Mouse (Mus musculus) CH12.LX (cell line): ENCODE measurements at regions not wholly inside any gene's neighbourhood (a gene's known extent, or its start where the extent isn't known, plus 50 kb on each side); places are given as distances from the start of the nearest gene placed in this dataset.
A peak's percentile ranks its signal among the peaks of the same experiment; 100 is the strongest.

Source experiments
- DNase-seq: peaks from one replicate; pipeline ENCODE4 v3.0.0-alpha.2; 2013; ENCODE audit errors: extremely low read depth
- H3K27ac ChIP-seq: 2 replicates; pipeline ENCODE4 v1.5.1; 2012; ENCODE audit warnings: low read depth, mild to moderate bottlenecking, control low read depth, moderate library complexity; ENCODE audit not compliant: insufficient read depth
- H3K27me3 ChIP-seq: replicated peaks from 2 replicates; pipeline ENCODE3; 2012; ENCODE audit warnings: inconsistent platforms
- H3K36me3 ChIP-seq, 2 experiments: replicated peaks in 1 of 2; 2 replicates each; pipeline versions ENCODE3 to v1.6.1; 2012; ENCODE audit warnings: inconsistent platforms in 1 of 2, low read length in 1 of 2, mild to moderate bottlenecking in 1 of 2, mixed read lengths in 1 of 2, moderate library complexity in 1 of 2; ENCODE audit not compliant: control insufficient read depth in 1 of 2, insufficient read depth in 1 of 2
- H3K4me1 ChIP-seq, 2 experiments: 2 replicates each; pipeline ENCODE4 v1.6.1; 2012; ENCODE audit warnings: inconsistent platforms in 1 of 2, moderate library complexity in 1 of 2; ENCODE audit not compliant: insufficient read depth in 2 of 2, control insufficient read depth in 1 of 2
- H3K4me2 ChIP-seq: 2 replicates; pipeline ENCODE4 v1.6.1; 2012; ENCODE audit warnings: low read depth, mild to moderate bottlenecking, control low read depth; ENCODE audit not compliant: poor library complexity, insufficient read depth, severe bottlenecking
- H3K4me3 ChIP-seq, 3 experiments: fragments of 150-350 bp in 1 of 3; sonication (generic) in 1 of 3; replicated peaks in 1 of 3; 2 replicates each; pipeline versions ENCODE3 to v1.5.1; 2011 to 2012; ENCODE audit warnings: low read depth in 2 of 3, low read length in 2 of 3, mild to moderate bottlenecking in 2 of 3, moderate library complexity in 2 of 3, control low read depth in 1 of 3, improper control_type of control experiment in 1 of 3, inconsistent platforms in 1 of 3, mixed read lengths in 1 of 3; ENCODE audit not compliant: poor library complexity in 1 of 3
- H3K79me2 ChIP-seq: replicated peaks from 2 replicates; pipeline ENCODE4 v1.6.1; 2012; ENCODE audit warnings: mild to moderate bottlenecking, moderate library complexity; ENCODE audit not compliant: control insufficient read depth, poor library complexity, insufficient read depth, severe bottlenecking; ENCODE audit errors: extremely low read depth
- H3K9ac ChIP-seq: 2 replicates; pipeline ENCODE4 v1.6.1; 2012; ENCODE audit warnings: low read depth, mild to moderate bottlenecking, control low read depth, moderate library complexity; ENCODE audit not compliant: insufficient read depth
- H3K9me3 ChIP-seq: replicated peaks from 2 replicates; pipeline ENCODE3; 2012; ENCODE audit warnings: low read length, inconsistent platforms, mixed read lengths
- BHLHE40 ChIP-seq: IDR thresholded peaks from 2 replicates; pipeline ENCODE4 v1.6.1; 2011; ENCODE audit warnings: mild to moderate bottlenecking, low read depth, low read length, improper control_type of control experiment
- ETS1 ChIP-seq: conservative IDR thresholded peaks from 2 replicates; pipeline ENCODE4 v1.6.1; 2012; ENCODE audit warnings: low read depth, mild to moderate bottlenecking, inconsistent platforms, low read length, improper control_type of control experiment, moderate library complexity
- HCFC1 ChIP-seq: IDR thresholded peaks from 2 replicates; pipeline ENCODE4 v1.6.1; 2012; ENCODE audit warnings: low read depth, mild to moderate bottlenecking, inconsistent platforms, low read length, improper control_type of control experiment
- IRF4 ChIP-seq: IDR thresholded peaks from 2 replicates; pipeline ENCODE4 v1.6.1; 2014; ENCODE audit warnings: low read depth, mild to moderate bottlenecking, inconsistent platforms, low read length, improper control_type of control experiment
- KAT2A ChIP-seq: IDR thresholded peaks from 2 replicates; pipeline ENCODE4 v1.6.1; 2012; ENCODE audit warnings: low read length, improper control_type of control experiment, inconsistent platforms; ENCODE audit not compliant: insufficient replicate concordance
- MAFK ChIP-seq: IDR thresholded peaks from 2 replicates; pipeline ENCODE4 v1.6.1; 2011; ENCODE audit warnings: low read length, improper control_type of control experiment; ENCODE audit not compliant: insufficient replicate concordance
- MAX ChIP-seq: IDR thresholded peaks from 2 replicates; pipeline ENCODE4 v1.6.1; 2011; ENCODE audit warnings: low read length, improper control_type of control experiment
- MAZ ChIP-seq: IDR thresholded peaks from 2 replicates; pipeline ENCODE4 v1.6.1; 2012; ENCODE audit warnings: low read depth, mild to moderate bottlenecking, inconsistent platforms, low read length, improper control_type of control experiment, moderate library complexity
- MEF2A ChIP-seq: IDR thresholded peaks from 2 replicates; pipeline ENCODE4 v1.6.1; 2014; ENCODE audit warnings: low read depth, mild to moderate bottlenecking, inconsistent platforms, low read length, improper control_type of control experiment, borderline replicate concordance
- POLR2A ChIP-seq: IDR thresholded peaks from 2 replicates; pipeline ENCODE4 v1.6.1; 2011; ENCODE audit warnings: low read depth, mild to moderate bottlenecking, improper control_type of control experiment, low read length
- SIN3A ChIP-seq: IDR thresholded peaks from 2 replicates; pipeline ENCODE4 v1.6.1; 2012; ENCODE audit warnings: low read length, improper control_type of control experiment, inconsistent platforms
- TCF12 ChIP-seq: IDR thresholded peaks from 2 replicates; pipeline ENCODE4 v1.6.1; 2014; ENCODE audit warnings: low read depth, mild to moderate bottlenecking, inconsistent platforms, low read length, improper control_type of control experiment
- USF1 ChIP-seq: IDR thresholded peaks from 2 replicates; pipeline ENCODE4 v1.6.1; 2014; ENCODE audit warnings: low read depth, mild to moderate bottlenecking, inconsistent platforms, low read length, improper control_type of control experiment
- USF2 ChIP-seq: conservative IDR thresholded peaks from 2 replicates; pipeline ENCODE4 v1.6.1; 2011; ENCODE audit warnings: low read depth, low read length, improper control_type of control experiment
- ZMIZ1 ChIP-seq: IDR thresholded peaks from 2 replicates; pipeline ENCODE4 v1.6.1; 2012; ENCODE audit warnings: low read depth, mild to moderate bottlenecking, inconsistent platforms, low read length, improper control_type of control experiment
- ZNF384 ChIP-seq: IDR thresholded peaks from 2 replicates; pipeline ENCODE4 v1.6.1; 2012; ENCODE audit warnings: low read depth, low read length, improper control_type of control experiment, inconsistent platforms
- dilution Hi-C: fragments of 300-500 bp; cut with MboI; formaldehyde crosslinking; loops from 2 replicates; pipeline ENCODE4 v1.14.3; 2020; ENCODE audit warnings: low sequenced_read_pairs; ENCODE audit not compliant: extremely low pct_unique_long_range_greater_than_20kb, extremely low pct_ligation_motif_present
- in situ Hi-C: fragments of 300-500 bp; cut with MboI; formaldehyde crosslinking; loops from 3 replicates; pipeline ENCODE4 v1.14.3; 2019; ENCODE audit warnings: low sequenced_read_pairs, low pct_ligation_motif_present, low pct_unique_long_range_greater_than_20kb, mixed read lengths

GRCm38 (mm10) chr8:35302856-35303255 lies 462.7 kb upstream of the Gm19410 start:
- dilution Hi-C loops (no loop called here), in situ Hi-C loops (no loop called here)
- H3K27me3 ChIP-seq = no peaks in the 10 kb centered on the region
- H3K79me2 ChIP-seq = no peaks in the 10 kb centered on the region
- no peak overlapping the region for H3K4me2 ChIP-seq
- DNase-seq = no peak
- no peak overlapping the region for H3K27ac ChIP-seq
- TF ChIP-seq POLR2A (no peak), ZMIZ1 (no peak), ETS1 (no peak), ZNF384 (no peak), MAZ (no peak), BHLHE40 (no peak), KAT2A (no peak), MAFK (no peak), MEF2A (no peak), SIN3A (no peak), TCF12 (no peak)
- H3K9ac ChIP-seq = no peak overlapping the region
- no peaks in the 10 kb centered on the region for H3K36me3 ChIP-seq
- no peak overlapping the region for H3K4me3 ChIP-seq
- peaks cover 4% of the 10 kb centered on the region for H3K9me3 ChIP-seq
- peaks cover 2 to 6% of the 10 kb centered on the region in 2 experiments; a peak in 2 of 4 replicates for H3K4me1 ChIP-seq

GRCm38 (mm10) chr8:35321270-35321865 lies 444.2 kb upstream of the Gm19410 start:
- Histone ChIP-seq H3K9ac (no peak overlapping the region), H3K36me3 (no peaks in the 10 kb centered on the region), H3K79me2 (no peaks in the 10 kb centered on the region), H3K4me3 (no peak overlapping the region), H3K9me3 (no peaks in the 10 kb centered on the region), H3K27me3 (no peaks in the 10 kb centered on the region), H3K4me2 (0 out of 2 replicates have a peak overlapping the region, but pooled peaks have one; percentile 14), H3K27ac (no peak overlapping the region), H3K4me1 (peaks cover 0 to 2% of the 10 kb centered on the region in 2 experiments; a peak in 1 of 4 replicates)
- in situ Hi-C loops = no loop called here
- DNase-seq = no peak
- dilution Hi-C loops = no loop called here
- TF ChIP-seq BHLHE40 = peak; percentile 49
- no peak for TF ChIP-seq HCFC1
- peak; percentile 22; the same call in 1 of the 2 replicates for TF ChIP-seq USF2
- TF ChIP-seq USF1 = peak; percentile 60
- TF ChIP-seq ZNF384 = no peak
- no peak for TF ChIP-seq POLR2A
- no peak for TF ChIP-seq MAX
- TF ChIP-seq IRF4 = no peak
